Mouse (Mus musculus) limb, embryonic 14.5 days (tissue): ENCODE data around the gene Dusp9. TPM values are rescaled to one million over a fixed set of nuclear protein-coding genes. Genes with fewer than 3 reads are reported as not detected.
A peak's percentile ranks its signal among the peaks of the same experiment; 100 is the strongest.

Source experiments
- ATAC-seq: fragments of 200-750 bp; cut with Nextera tagmentation; 2 replicates; pipeline ENCODE4 v1.8.0; 2017; ENCODE audit warnings: low read depth, moderate number of reproducible peaks, moderate TSS enrichment; ENCODE audit not compliant: low FRiP score
- DNase-seq: peaks from one replicate; pipeline ENCODE4 v3.0.0-alpha.2; 2015; ENCODE audit warnings: low spot score
- H3K27ac ChIP-seq: fragments of 300-500 bp; sonication (generic); replicated peaks from 2 replicates; pipeline ENCODE4 v1.5.1; 2014; ENCODE audit warnings: low read depth, mild to moderate bottlenecking, low read length, moderate library complexity, mixed read lengths
- H3K27me3 ChIP-seq: fragments of 300-500 bp; sonication (generic); 2 replicates; pipeline ENCODE4 v1.6.1; 2014; ENCODE audit warnings: low read length, mixed read lengths; ENCODE audit not compliant: control insufficient read depth, insufficient read depth
- H3K36me3 ChIP-seq: fragments of 300-500 bp; sonication (generic); 2 replicates; pipeline ENCODE4 v1.6.1; 2014; ENCODE audit warnings: mild to moderate bottlenecking, low read length, moderate library complexity, mixed read lengths; ENCODE audit not compliant: control insufficient read depth, insufficient read depth
- H3K4me1 ChIP-seq: fragments of 300-500 bp; sonication (generic); 2 replicates; pipeline ENCODE4 v1.6.1; 2014; ENCODE audit warnings: antibody characterized with exemption, low read length, mixed read lengths; ENCODE audit not compliant: control insufficient read depth, insufficient read depth
- H3K4me2 ChIP-seq: fragments of 300-500 bp; sonication (generic); replicated peaks from 2 replicates; pipeline ENCODE4 v1.6.1; 2014; ENCODE audit warnings: low read depth, mild to moderate bottlenecking, low read length, moderate library complexity; ENCODE audit not compliant: severe bottlenecking
- H3K4me3 ChIP-seq: fragments of 300-500 bp; sonication (generic); replicated peaks from 2 replicates; pipeline ENCODE4 v1.5.1; 2014; ENCODE audit warnings: low read length
- H3K9ac ChIP-seq: fragments of 300-500 bp; sonication (generic); 2 replicates; pipeline ENCODE4 v1.6.1; 2014; ENCODE audit warnings: mild to moderate bottlenecking, low read depth, low read length, moderate library complexity; ENCODE audit not compliant: severe bottlenecking
- H3K9me3 ChIP-seq: fragments of 300-500 bp; sonication (generic); 2 replicates; pipeline ENCODE4 v1.6.1; 2016; ENCODE audit warnings: low read length; ENCODE audit not compliant: control insufficient read depth
- POLR2A ChIP-seq: fragments of 200-500 bp; IDR thresholded peaks from 2 replicates; pipeline ENCODE4 v1.8.0; 2012; ENCODE audit warnings: inconsistent platforms, mild to moderate bottlenecking, moderate library complexity, borderline replicate concordance; ENCODE audit not compliant: insufficient read depth, insufficient read length; ENCODE audit errors: extremely low read depth
- WGBS: fragments of 180-500 bp; shearing (Covaris S2); extraction: QIAGEN DNeasy Blood & Tissue Kit; methylation state at CpG from one replicate; pipeline ENCODE4 v1.1.7; 2014; 5-methylcytosine and 5-hydroxymethylcytosine counted together
- polyA plus RNA-seq, 2 experiments: library from polyadenylated mRNA; depleted of rRNA in 1 of 2; stranded (reverse) in 1 of 2; unstranded in 1 of 2; fragments of >200 nt; fragmentation: Nextera tagmentation in 1 of 2; extraction: Ambion mirVana in 1 of 2; gene quantifications; 2 replicates each; pipeline versions ENCODE4 v1.2.1 to v1.2.3; 2012 to 2014

Dusp9 gene
- 10.9 and 13.9 TPM in 2 replicates for polyA plus RNA-seq (2012; rRNA removed)
- 2.4 and 5.0 TPM in 2 replicates for polyA plus RNA-seq (2014; fragmentation: Nextera tagmentation; extraction: Ambion mirVana)

- H3K27ac ChIP-seq: no peak within 1 kb of the TSS
- peak within 1 kb of the TSS; percentile 37 for H3K4me3 ChIP-seq
- TF ChIP-seq POLR2A: peak; percentile 68; the same call in 1 of the 2 replicates
- WGBS: 23% methylated on average over 17 of the region's 28 CpGs
- ATAC-seq (peak; percentile 85), DNase-seq (peak; percentile 67)
- no peaks in the 10 kb centered on the region for H3K36me3 ChIP-seq
- H3K9ac ChIP-seq: peak within 1 kb of the TSS; percentile 52
- no peaks in the 10 kb centered on the region for H3K4me1 ChIP-seq
- peak within 1 kb of the TSS; percentile 60 for H3K4me2 ChIP-seq
- H3K9me3 ChIP-seq: no peaks in the 10 kb centered on the region
- H3K27me3 ChIP-seq: peaks cover 24% of the 10 kb centered on the region; the same call in 1 of the 2 replicates
Observed at GRCm38 (mm10) chrX:73639255-73639675, at the start of gene Dusp9. Gene Dusp9, plus strand, starts transcription at chrX:73639419.

GRCm38 (mm10) chrX:73593212-73593611, 46.0 kb upstream of the Dusp9 start:
- H3K4me1 ChIP-seq: no peaks in the 10 kb centered on the region; the same call in 1 of the 2 replicates
- no peak for TF ChIP-seq POLR2A
- ATAC-seq (no peak), DNase-seq (peak; percentile 23)
- WGBS: 25% methylated on average over 6 of the region's 6 CpGs
- no peak overlapping the region for H3K9ac ChIP-seq
- H3K36me3 ChIP-seq: no peaks in the 10 kb centered on the region
- H3K4me2 ChIP-seq: no peak overlapping the region
- H3K27ac ChIP-seq: no peak overlapping the region
- H3K27me3 ChIP-seq: no peaks in the 10 kb centered on the region
- no peaks in the 10 kb centered on the region for H3K9me3 ChIP-seq
- H3K4me3 ChIP-seq: no peak overlapping the region

- DNase-seq (no peak), ATAC-seq (no peak)
- Histone ChIP-seq H3K9me3 (no peaks in the 10 kb centered on the region), H3K9ac (no peak overlapping the region), H3K27me3 (no peaks in the 10 kb centered on the region), H3K27ac (no peak overlapping the region), H3K4me2 (peak overlapping the region; percentile 13; the same call in 1 of the 2 replicates), H3K4me1 (no peaks in the 10 kb centered on the region; the same call in 1 of the 2 replicates), H3K36me3 (no peaks in the 10 kb centered on the region), H3K4me3 (no peak overlapping the region)
- no peak for TF ChIP-seq POLR2A
- 32% methylated on average over 12 of the region's 12 CpGs for WGBS
Observed at GRCm38 (mm10) chrX:73594451-73595121, 44.6 kb upstream of the Dusp9 start.

GRCm38 (mm10) chrX:73595297-73595938, 43.8 kb upstream of the Dusp9 start:
- Histone ChIP-seq H3K4me3 (no peak overlapping the region), H3K4me2 (no peak overlapping the region), H3K4me1 (no peaks in the 10 kb centered on the region; the same call in 1 of the 2 replicates), H3K36me3 (no peaks in the 10 kb centered on the region), H3K9ac (no peak overlapping the region), H3K27me3 (no peaks in the 10 kb centered on the region), H3K27ac (no peak overlapping the region), H3K9me3 (no peaks in the 10 kb centered on the region)
- 51% methylated on average over 4 of the region's 4 CpGs for WGBS
- TF ChIP-seq POLR2A: no peak
- ATAC-seq: no peak
- DNase-seq: no peak

GRCm38 (mm10) chrX:73601456-73601855, 37.8 kb upstream of the Dusp9 start:
- Histone ChIP-seq H3K9me3 (no peaks in the 10 kb centered on the region), H3K9ac (no peak overlapping the region), H3K36me3 (no peaks in the 10 kb centered on the region), H3K4me2 (no peak overlapping the region), H3K4me3 (no peak overlapping the region), H3K4me1 (no peaks in the 10 kb centered on the region), H3K27me3 (no peaks in the 10 kb centered on the region), H3K27ac (no peak overlapping the region)
- WGBS: 83% methylated on average over 1 of the region's 1 CpGs
- TF ChIP-seq POLR2A: no peak
- ATAC-seq (no peak), DNase-seq (no peak)
